In the genomic region with DNA sequence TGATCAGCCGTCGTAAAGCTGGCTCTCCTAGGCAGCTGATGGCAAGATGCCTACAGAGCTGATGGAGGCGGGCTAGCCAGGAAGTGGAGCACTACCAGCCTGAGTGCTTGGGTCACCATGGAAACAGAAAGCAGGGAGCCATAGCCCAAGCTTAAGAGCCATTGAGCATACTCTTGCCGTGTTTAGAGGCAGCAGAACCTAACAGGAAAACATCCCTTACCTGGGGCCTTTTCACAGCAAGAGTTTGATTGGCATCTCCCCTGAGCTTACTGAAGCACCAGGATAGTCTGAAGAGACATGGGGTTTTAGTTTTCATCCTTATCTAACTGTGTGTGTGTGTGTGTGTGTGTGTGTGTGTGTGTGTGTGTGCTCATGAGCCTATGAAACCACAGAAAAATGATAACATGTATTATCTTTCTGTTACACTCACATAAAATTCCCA, we compare ENCODE assay signal across 10 mouse cellular contexts. TPM values are rescaled to one million over a fixed set of nuclear protein-coding genes. Genes with fewer than 3 reads are reported as not detected.
DNase-seq lines count a peak whose midpoint lies in the region; ATAC-seq lines count a peak whose summit lies in the region.
"Had no signal": no experiment of that assay in that cellular context is flagged by ENCODE, and none has a peak within 500 bp of the region (broad histone marks: within the 10 kb centered on the region; RNA-seq: fewer than 3 reads in every experiment).

No protein-coding gene starts in this region.

- no peaks in the 10 kb centered on the region for H3K36me3 ChIP-seq in neural tube, embryonic 14.5 days (ENCODE audit: control insufficient read depth, insufficient read depth, low read length)
- H3K36me3 ChIP-seq in heart, embryonic 11.5 days (ENCODE audit: control insufficient read depth, insufficient read depth, low read length), result no peaks in the 10 kb centered on the region

- H3K9me3 ChIP-seq in neural tube, embryonic 14.5 days (ENCODE audit: control insufficient read depth, low read length), result no peaks in the 10 kb centered on the region
- H3K9me3 ChIP-seq in heart, embryonic 11.5 days (replicated peaks; ENCODE audit: control insufficient read depth, low read length), result no peaks in the 10 kb centered on the region

- H3K9ac ChIP-seq in neural tube, embryonic 14.5 days (replicated peaks; ENCODE audit: low read depth, low read length), result no peak overlapping the region
- H3K9ac ChIP-seq in heart, embryonic 11.5 days (ENCODE audit: low read depth, low read length), result no peak overlapping the region

- intact Hi-C loops in left cerebral cortex, postnatal 10 days (cut with DNase I), result no loop called here

- no peaks in the 10 kb centered on the region for H3K4me1 ChIP-seq in neural tube, embryonic 14.5 days (ENCODE audit: control insufficient read depth, insufficient read depth, low read length)
- H3K4me1 ChIP-seq in heart, embryonic 11.5 days (ENCODE audit: control insufficient read depth, insufficient read depth, low read length), result peaks cover 6% of the 10 kb centered on the region; the same call in 1 of the 2 replicates

- peak; percentile 87 for ATAC-seq in neural tube, embryonic 14.5 days (ENCODE audit: low read depth)
- no peak for ATAC-seq in heart, embryonic 11.5 days (replicated peaks; ENCODE audit: insufficient number of reproducible peaks, low FRiP score, low TSS enrichment)

- H3K4me3 ChIP-seq in neural tube, embryonic 14.5 days (ENCODE audit: low read depth, low read length), result no peak overlapping the region
- no peak overlapping the region for H3K4me3 ChIP-seq in heart, embryonic 11.5 days (ENCODE audit: low read depth, low read length)
- H3K4me3 ChIP-seq: erythroblast, embryonic 14.5 days had no signal

- H3K4me2 ChIP-seq in neural tube, embryonic 14.5 days (ENCODE audit: low read depth, low read length), result no peak overlapping the region
- no peak overlapping the region for H3K4me2 ChIP-seq in heart, embryonic 11.5 days

- peak; percentile 4 for DNase-seq in cerebellum, adult 9-10 months
- DNase-seq in cerebellum, postnatal 36 days, result no peak
- peak; percentile 51 to 60 for DNase-seq in frontal cortex, postnatal 10 days (ENCODE audit: low spot score in 2 of 2)
- DNase-seq in left cerebral cortex, postnatal 10 days (ENCODE audit: extremely low spot score in 1 of 2, low spot score in 2 of 2), result peak; percentile 71
- DNase-seq in urinary bladder, postnatal 25 days (ENCODE audit: low spot score), result no peak
- no peak for DNase-seq in urinary bladder, adult 18-20 months (ENCODE audit: low spot score in 2 of 2)
- DNase-seq: kidney, adult 11 months had no signal

- H3K27me3 ChIP-seq in neural tube, embryonic 14.5 days (ENCODE audit: control insufficient read depth, insufficient read depth, low read length), result no peaks in the 10 kb centered on the region
- H3K27me3 ChIP-seq in heart, embryonic 11.5 days (ENCODE audit: control insufficient read depth, insufficient read depth, low read length), result no peaks in the 10 kb centered on the region

- 6% methylated on average over 4 of the region's 4 CpGs for whole genome bisulfite sequencing in neural tube, embryonic 14.5 days
- WGBS in heart, embryonic 11.5 days (ENCODE audit: insufficient replicate concordance), result 39% methylated on average over 4 of the region's 4 CpGs

- no peak overlapping the region for H3K27ac ChIP-seq in neural tube, embryonic 14.5 days (ENCODE audit: low read depth, low read length)
- H3K27ac ChIP-seq in heart, embryonic 11.5 days (ENCODE audit: low read depth, low read length), result no peak overlapping the region

RNA-seq across cellular contexts. Expression of gene Esyt3, which starts 13.0 kb away (rescaled TPM):
- total RNA-seq in left cerebral cortex, postnatal 10 days (2021), result 1 to 10 TPM; 1.6 TPM
- polyA plus RNA-seq in neural tube, embryonic 14.5 days (2014; fragmentation: Nextera tagmentation; extraction: Ambion mirVana), result 0.46 and 0.93 TPM in 2 replicates
- polyA plus RNA-seq in heart, embryonic 11.5 days (2014; fragmentation: Nextera tagmentation; extraction: Ambion mirVana), result 0.17 and 0.23 TPM in 2 replicates
- polyA plus RNA-seq: erythroblast, embryonic 14.5 days had no signal

Comparison
In these comparisons a context has a peak if more than half of its experiments do, and no peak if none do; other contexts are left out.
1. DNase-seq: peak in cerebellum, adult 9-10 months (single experiment), frontal cortex, postnatal 10 days (2 of 2) and left cerebral cortex, postnatal 10 days (2 of 2); none in cerebellum, postnatal 36 days (0 of 2), urinary bladder, postnatal 25 days (single experiment) and urinary bladder, adult 18-20 months (0 of 2).